Mouse (Mus musculus): ENCODE data around the gene Msh5.

GRCm38 (mm10) chr17:35060737-35061297, 14.3 kb upstream of the Msh5 start:
- TF ChIP-seq CTCF (IDR thresholded peaks at IDR 0.05; ENCODE audit: low read depth) = no peak
- no peak for TF ChIP-seq EP300 (optimal IDR thresholded peaks at IDR 0.05)

Measured in stomach, postnatal 0 days (tissue).